Mouse (Mus musculus): ENCODE results near the gene Tbxas1.

Gene Tbxas1

GRCm38 (mm10) chr6:38960791-38961426, 85.7 kb downstream of the Tbxas1 start:
- peak; percentile 34 for DNase-seq (ENCODE audit: low spot score)

DNA sequence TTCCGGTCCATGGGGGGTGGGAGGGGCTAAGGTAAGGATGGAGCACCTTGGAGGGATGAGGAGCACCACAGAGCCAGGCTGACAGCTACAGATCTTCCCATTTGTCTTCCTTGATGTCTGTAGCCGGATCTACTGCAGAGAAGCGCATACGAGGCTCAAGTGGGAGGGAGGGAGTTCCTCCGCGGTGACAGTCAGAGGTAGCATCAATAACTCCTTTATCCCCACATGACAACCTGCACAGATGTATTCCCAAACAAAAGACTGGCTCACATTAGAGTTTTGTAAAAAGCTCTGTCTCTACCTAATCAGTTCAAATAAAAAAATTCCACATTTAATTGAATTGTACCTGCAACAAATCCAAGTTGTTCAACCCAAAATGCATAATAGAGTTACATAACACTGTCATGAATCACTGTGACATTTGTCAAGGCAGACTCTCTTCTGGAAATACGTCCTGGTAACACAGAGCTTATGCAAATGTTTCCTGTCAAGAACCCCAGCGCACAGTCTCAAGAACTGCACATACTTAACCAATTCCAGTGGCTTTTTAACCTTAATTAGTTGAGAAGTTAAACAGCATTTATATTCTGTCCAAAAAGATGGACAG, 86.3 kb downstream of the Tbxas1 start:
- no peak for DNase-seq (ENCODE audit: low spot score)

DNA sequence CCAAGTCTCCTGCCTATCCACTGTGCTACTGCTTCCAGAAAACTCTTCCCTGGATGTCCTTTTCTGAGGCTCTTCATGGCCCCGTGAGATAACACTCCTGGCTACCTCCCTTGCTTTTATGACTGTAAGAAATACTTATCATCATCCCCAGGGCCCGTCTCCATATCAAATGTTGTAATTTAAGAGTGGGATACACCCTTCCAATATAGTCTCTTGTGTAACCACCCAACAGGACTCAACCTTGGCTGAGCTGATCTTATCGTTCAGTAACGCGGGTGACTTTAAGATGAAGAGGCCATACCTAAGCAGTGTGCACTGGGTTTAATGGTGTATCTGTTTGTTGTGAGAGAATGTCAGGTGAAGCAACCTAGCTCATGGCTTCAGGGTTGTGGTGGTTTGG, 91.6 kb downstream of the Tbxas1 start:
- DNase-seq (ENCODE audit: low spot score): no peak

- no peak for DNase-seq (ENCODE audit: low spot score)
Observed at GRCm38 (mm10) chr6:38967288-38967687, 92.1 kb downstream of the Tbxas1 start.

- no peak for DNase-seq (ENCODE audit: low spot score)
Observed at GRCm38 (mm10) chr6:38967988-38968387, 92.8 kb downstream of the Tbxas1 start.

DNA sequence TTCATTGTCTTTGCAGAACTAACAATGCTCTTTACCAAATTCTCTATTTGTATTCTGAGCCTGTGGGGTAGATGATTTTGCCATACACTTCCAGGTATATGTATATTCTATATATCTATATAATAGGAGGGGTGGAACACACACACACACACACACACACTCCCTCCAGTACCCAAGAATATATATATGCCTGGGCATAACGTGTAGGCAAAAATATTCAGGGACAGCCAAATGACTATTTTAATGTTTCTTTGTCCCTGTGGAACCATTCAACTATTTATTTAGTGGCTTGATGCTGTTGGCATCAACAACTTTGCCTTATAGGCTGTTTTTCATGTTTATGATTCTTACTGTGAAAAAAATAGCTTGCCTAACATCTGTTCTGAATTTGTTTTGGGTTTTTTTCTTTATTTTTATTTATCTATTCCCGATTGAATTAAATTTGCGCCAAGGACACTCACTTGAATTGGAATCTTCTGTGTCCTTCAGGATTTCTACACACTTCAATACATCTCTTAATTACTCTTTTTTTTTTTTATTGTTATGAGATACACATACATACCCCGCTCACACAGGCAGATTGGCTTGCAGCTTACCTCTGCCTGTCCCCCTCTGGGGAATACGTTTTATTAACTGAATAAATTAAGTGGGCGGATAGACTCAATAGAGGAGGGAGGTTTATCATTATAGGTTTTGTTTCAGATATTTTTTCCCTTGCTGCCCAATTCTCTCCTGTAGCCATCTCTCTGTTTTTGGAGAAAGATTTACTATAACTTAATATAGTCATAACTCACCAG, 94.9 kb downstream of the Tbxas1 start:
- no peak for DNase-seq (ENCODE audit: low spot score)

DNA sequence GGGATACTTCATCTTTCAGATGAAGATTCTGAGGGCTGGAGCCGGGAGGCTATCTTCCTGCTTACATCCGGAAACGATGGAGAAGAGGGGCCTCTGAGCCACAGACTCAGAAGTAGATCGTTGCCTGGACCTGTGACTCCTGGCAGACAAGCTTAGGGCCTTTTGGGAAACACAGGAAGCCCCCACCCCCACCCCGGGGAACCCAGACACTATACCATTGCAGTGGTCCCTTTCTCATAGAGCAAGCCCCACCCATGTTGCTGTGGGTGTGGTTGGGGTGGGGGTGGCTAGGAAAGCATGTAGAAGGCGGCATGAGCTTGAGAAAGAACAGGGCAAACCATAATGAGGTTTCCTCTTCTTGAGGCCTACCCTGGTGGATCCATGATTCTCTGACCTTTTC, 95.6 kb downstream of the Tbxas1 start:
- DNase-seq (ENCODE audit: low spot score): no peak

GRCm38 (mm10) chr6:38972826-38973225, 97.6 kb downstream of the Tbxas1 start:
- no peak for DNase-seq (ENCODE audit: low spot score)

DNA sequence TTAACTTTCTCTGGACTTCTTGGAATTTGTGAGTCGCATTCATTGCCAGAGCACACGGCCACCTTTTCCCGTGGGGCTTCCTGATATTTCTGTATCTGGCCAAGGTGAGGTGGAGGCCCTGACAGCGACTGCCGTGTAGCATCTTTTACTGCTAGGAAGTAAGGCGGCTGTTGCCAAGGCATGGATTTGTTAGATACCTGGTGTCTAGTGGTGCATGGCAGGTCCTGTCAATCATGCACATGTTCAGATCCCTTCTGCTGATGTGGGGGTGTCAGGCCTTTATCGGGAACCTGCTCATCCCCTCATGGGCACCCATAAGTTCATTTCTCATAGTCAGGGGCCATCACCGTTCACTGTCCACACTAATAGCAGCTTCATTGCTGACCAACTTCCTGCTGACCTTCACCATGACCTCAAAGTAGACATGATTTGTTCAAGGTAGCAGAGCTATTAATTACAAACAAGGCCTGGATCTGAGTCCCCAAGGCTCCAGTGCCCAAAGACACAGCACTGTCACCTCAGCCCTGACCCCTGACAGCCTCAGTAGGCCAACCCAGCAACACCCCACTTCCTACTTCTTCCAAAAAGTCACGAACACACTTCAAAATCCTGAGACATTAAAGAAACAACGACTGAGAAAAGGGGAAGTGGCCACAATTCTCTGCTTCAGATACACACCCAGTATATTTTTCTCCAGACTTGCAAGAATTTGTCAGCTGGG, 98.4 kb downstream of the Tbxas1 start:
- no peak for DNase-seq (ENCODE audit: low spot score)

- no peak for DNase-seq (ENCODE audit: low spot score)
Observed at GRCm38 (mm10) chr6:38974162-38974525, 98.9 kb downstream of the Tbxas1 start.

GRCm38 (mm10) chr6:38974536-38975268, 99.5 kb downstream of the Tbxas1 start:
- peak; percentile 15 for DNase-seq (ENCODE audit: low spot score)

- DNase-seq (ENCODE audit: low spot score): no peak
Observed at GRCm38 (mm10) chr6:38975866-38976265, 100.7 kb downstream of the Tbxas1 start.

DNA sequence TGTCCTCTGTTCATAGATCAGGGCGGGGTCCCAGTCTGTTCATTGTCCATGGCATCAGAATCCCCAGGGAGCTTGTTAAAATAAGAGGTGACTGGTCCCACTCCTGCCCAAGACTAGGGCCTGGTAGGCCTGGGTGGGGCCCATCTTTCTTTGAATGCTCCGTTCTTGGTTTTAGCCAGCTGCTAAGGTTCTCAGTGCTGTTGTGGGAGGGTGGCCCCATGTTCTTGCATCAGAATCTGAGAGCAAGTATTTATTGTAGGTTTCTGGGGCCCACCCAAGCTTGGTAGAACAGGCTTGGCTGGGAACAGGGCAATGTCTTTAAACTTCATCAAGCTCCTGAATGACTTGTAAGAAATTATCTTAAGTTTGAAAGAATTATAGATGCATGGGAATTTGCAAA, 101.2 kb downstream of the Tbxas1 start:
- no peak for DNase-seq (ENCODE audit: low spot score)

- no peak for DNase-seq (ENCODE audit: low spot score)
Observed at GRCm38 (mm10) chr6:38980921-38981715, 105.9 kb downstream of the Tbxas1 start.

DNA sequence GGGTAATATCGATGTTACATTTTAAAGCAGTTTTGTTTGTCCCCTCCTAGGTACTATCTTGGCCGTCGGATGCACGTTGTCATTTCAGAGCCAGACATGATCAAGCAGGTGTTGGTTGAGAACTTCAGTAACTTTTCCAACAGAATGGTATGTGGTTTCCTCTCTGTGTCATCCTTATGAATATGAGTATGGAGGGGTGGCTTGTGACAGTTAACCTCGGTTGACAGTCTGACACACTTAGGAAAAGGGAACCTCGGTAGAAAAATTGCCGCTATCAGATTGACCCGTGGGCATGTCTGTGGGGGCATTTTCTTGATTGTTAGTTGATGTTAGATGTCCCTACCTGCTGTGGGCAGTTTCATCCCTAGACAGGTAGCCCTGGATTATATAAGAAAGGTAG, 106.9 kb downstream of the Tbxas1 start:
- no peak for DNase-seq (ENCODE audit: low spot score)

DNA sequence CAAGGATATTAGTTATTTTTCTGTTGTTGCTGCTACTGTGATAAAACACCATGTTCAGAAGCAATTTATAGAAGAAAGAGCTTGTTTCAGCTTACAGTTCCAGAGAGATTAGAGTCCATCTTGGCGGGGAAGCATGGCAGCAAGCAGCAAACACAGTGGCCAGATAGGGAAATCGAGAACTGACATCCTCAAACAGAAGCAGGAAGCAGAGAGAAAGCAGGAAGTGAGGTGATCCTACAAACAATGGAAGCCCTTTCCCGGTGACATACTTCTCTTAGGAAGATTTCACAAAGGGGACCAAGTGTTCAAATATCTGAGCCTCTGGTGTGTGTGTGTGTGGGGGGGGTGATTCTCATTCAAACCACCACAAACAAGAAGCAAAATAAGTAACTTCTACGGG, 107.5 kb downstream of the Tbxas1 start:
- DNase-seq (ENCODE audit: low spot score): no peak

GRCm38 (mm10) chr6:38983060-38983459, 107.9 kb downstream of the Tbxas1 start:
- DNase-seq (ENCODE audit: low spot score): no peak

DNA sequence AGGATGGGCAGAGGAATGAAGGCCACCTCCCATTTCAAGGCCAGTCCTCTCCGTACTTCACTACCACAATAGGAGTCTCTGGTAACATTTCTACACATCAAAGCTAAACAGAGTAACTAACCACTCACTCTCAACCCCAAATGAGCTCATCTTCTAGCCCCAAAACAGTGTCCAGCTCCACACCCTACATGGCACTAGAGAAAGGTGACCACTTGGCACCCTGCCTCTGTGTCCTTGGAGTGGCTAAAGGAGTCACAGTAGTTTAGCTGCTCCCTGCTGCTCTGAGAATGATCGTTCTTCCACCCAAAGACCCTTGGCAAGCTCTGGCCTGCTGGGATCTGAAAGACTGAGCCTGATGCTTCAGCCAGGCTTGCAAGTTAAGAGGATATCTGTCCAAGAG, 109.4 kb downstream of the Tbxas1 start:
- no peak for DNase-seq (ENCODE audit: low spot score)

DNA sequence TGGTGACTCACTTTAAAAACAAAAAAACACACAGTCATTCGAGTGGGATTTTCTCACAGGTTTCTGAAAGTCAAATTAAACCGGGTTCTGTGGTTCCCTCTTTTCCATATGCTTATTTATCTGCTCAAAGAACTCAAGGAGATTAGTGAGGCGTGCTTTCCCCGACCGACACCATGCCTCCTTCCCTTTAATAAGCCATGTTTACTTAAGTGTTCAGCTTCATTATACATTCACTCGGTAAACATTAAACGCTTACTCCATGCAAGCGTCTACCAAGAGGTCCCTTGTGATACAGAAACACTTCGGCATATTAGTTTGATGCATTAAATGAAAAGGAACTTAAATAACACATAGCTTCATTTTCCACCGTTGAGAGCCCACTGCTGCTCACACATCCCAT, 111.4 kb downstream of the Tbxas1 start:
- no peak for DNase-seq (ENCODE audit: low spot score)

- DNase-seq (ENCODE audit: low spot score): no peak
Observed at GRCm38 (mm10) chr6:38992016-38992415, 116.8 kb downstream of the Tbxas1 start.

- DNase-seq (ENCODE audit: low spot score): no peak
Observed at GRCm38 (mm10) chr6:38995774-38996173, 120.6 kb downstream of the Tbxas1 start.
